Mouse (Mus musculus): ENCODE results near the gene Sipa1l2.

DNA sequence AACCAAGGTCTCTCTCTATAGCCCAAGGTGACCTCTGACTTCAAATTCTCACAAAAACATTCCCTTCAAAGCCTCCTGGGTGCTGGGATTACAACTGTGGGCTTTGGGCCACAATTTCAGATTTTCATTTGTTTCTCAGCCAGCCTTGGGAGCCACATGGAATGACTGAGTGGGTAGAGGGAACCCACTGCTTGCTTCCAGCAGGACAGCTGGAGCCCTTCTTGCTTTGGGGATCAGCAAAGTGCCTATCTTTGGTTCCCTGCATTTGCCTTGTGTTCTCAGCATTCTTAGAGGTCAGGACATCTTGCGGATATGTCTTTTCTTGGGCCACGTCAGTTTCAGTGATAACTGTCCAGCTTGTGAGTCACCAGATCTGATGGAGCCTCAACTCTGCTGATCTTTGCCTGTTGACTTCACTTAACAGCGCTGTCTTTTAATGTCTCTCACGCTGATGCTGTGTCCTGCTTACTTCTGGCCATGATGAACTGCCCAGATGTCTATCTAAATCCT, 38.2 kb upstream of the Sipa1l2 start:
- TF ChIP-seq POLR2A (IDR thresholded peaks at IDR 0.05; ENCODE audit: control insufficient read depth, low read depth, low read length) = no peak
- TF ChIP-seq CTCF (IDR thresholded peaks at IDR 0.05; ENCODE audit: control insufficient read depth, insufficient read depth, insufficient replicate concordance, low read depth, low read length) = no peak
